Mouse (Mus musculus) adrenal gland, postnatal 36 days (tissue): ENCODE data around the gene Ube2f. TPM values are rescaled to one million over a fixed set of nuclear protein-coding genes. Genes with fewer than 3 reads are reported as not detected.

Source experiments
- DNase-seq, 2 experiments: peaks; one replicate each; pipeline ENCODE4 v3.0.0; 2021; ENCODE audit warnings: mixed read lengths in 1 of 2
- total RNA-seq, 2 experiments: library from RNA; stranded (reverse); gene quantifications; 2 replicates each; pipeline ENCODE4 v1.2.3; 2021

Ube2f gene
- total RNA-seq, 2 experiments from 2014 or later: 72.8 to 94.6 TPM

DNA sequence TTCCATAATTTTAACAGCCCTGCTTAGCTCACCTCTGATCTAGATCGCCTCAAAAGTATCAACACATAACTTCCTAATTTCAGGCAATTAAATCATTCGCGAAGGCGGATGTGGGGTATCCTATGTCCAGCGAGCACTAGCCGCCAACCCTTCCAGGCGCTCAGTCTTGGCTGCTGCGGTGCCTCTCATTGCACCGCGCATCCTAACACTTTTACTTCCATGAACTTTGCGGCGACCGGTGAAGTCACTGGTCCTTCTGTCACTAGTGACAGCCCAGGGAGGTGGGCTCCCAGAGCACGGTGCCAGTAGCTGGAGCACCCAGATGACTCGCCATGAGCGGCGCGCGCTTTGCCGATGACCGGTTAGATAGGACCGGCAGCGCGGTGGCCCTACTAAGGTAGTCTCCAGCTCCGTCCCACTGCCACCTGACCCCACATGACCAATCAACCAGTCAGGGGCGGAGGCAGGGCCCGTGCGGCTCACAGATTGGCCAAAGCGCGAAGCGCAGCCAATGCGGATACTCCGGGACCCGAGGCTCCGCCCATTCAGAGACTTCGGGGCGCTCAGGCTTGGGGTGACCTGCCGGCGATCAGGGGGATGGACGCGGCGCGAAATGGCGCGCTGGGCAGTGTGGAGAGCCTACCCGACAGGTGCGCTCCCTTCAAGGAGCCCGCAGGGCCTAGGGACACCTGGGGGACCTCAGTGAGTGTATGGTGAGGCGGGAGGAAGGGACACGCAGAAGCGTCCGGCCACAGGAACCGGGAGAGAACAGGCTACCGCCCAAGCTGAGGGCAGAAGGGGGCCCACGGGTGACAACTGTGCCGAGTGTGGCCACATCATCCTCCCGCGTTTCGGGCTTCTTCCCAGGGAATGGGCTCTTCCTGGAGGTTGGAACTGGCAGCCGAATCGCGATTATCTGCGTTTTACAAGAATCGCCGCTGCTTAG is 48.0 kb downstream of the Ube2f start, which contains the start of gene Scly:
Scly (plus strand) TSS at position 540 of the 946 bp plus-strand sequence.
- peak; percentile 97 to 98 for DNase-seq

DNA sequence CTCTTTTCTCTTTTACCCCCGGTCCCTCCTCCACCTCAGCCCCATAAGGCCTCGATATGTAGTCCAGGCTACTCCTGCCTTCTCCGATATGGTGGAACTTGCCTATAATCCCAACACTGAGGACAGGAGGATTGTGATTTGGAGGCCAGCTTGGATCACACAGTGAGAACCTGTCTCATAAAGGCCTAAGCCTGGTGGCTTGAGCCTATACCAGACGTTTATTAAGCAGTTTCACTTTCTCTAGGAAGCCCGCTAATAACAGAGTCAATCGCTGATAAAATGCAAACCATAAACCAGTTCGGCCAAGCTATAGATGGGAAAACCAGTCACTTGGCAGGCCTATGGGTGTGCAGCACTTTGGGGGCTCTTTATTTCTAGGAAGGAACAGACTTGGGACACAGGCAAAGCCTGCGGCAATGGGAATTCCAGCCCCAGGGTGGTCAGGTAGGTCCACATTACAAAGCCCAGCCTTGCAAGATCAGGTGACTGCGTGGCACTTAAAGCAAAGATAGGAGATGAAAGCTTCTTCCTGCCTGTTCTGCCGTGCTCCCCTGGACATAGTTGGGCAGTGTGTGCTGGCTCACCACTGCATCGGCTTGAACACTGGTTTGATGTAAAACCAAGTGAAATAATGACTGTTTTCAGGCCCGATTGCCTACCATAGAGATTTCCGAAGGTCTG is 49.1 kb downstream of the Ube2f start:
- no peak for DNase-seq

DNA sequence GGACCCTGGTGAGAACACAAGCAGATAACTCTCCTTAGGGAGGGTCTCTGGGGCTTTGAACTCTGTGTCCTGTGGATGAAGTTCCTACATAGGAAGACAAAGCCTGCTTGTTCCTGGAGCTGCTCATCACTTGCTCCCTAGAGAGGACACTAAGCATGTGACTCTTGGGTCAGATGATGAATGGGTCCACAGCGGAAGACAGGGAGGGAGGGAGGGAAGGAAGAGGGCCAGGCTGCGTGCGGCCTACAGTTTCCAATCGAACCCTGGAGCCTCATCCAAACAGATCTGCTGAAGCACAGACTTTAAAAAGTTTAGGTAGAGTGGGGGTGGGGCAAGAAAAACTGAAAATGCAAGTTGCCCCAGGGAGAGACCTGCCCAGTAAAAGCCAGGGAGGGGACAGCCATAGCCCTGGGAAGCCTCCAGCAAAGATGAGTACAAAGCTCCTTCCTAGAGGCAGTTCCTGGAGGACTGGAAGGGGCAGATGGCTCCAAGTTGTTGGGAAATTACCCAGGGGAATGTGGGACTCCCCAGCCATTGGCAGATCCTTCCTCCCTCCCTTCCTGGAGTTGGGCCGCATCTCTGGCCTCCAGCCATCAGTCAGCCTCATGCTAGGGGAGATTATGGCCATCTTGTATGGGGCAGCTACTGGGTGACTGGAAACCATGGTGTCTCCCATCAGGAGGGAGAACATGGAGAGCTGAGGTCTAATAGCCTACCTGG is 49.8 kb downstream of the Ube2f start:
- DNase-seq: peak in 1 of 2 experiments; percentile 40

DNA sequence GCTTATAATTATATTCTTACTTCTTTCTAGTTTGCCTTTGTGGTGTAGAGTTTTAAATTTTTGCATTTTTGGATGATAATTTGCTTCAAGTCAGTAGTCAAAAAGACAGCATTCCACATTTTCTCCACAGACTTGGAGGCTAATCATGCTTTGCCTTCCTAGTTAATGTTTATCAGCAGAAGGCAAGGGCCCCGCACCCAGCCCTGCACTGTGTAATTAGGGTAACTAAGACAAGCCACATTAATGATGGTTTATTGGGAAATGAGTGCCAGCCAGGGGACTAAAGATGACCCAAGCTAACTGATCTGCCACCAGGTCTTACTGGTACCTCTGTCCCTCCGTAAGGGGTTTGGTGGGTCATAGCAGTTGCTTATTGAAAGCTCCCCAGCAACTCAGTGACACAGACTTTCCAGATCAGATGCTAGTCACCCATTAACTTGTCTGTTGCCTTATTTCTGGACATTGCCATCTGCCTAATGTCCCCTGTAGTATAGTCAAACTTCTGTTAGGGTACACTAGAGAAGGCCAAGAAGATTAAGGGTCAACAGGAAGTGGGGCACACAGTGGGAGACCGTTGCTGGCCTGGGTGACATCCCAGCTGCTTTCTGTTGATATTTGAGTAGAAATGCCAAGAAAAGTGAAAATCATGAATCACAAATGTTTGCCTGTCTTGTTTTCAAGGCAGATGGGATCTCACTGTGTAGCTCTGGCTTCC is 51.3 kb downstream of the Ube2f start:
- DNase-seq: no peak

DNA sequence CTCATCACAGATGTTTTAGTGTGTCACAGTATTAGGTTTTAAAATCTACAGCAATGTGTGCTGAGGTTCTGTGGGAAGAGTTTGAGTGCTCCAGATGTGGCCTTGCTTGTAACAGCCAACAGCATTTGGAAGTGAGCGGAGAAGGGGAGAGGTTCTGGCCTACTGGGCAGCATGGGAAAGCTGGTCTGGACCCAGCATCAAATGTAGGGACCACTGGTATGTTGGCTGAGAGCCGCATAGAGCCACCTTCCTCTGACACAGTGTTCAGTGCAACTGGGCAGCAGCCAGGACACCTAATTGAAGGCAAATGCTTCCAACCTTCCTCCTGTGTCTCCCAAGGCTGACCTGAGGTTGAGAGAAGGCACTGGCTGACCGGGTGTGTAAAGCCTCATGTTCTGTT is 51.9 kb downstream of the Ube2f start:
- DNase-seq: no peak

DNA sequence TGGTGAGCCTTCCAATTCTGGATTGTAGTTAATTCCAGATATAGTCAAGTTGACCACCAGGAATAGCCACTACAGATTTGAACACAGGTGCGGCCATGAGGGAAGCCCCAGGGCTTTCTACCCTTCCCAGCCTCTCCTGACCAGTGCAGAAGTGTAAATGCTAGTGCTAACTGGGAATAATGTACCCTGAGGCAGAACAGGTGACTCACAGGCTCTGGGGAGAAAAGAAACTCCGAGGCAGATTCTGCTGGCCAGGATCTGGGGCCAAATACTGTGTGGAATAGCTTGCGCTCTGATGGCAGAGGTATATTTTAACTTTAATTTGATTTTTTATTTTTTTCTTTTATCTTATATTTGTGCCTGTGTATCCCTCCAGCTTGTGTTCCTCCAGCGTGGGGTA is 54.5 kb downstream of the Ube2f start:
- DNase-seq: no peak

DNA sequence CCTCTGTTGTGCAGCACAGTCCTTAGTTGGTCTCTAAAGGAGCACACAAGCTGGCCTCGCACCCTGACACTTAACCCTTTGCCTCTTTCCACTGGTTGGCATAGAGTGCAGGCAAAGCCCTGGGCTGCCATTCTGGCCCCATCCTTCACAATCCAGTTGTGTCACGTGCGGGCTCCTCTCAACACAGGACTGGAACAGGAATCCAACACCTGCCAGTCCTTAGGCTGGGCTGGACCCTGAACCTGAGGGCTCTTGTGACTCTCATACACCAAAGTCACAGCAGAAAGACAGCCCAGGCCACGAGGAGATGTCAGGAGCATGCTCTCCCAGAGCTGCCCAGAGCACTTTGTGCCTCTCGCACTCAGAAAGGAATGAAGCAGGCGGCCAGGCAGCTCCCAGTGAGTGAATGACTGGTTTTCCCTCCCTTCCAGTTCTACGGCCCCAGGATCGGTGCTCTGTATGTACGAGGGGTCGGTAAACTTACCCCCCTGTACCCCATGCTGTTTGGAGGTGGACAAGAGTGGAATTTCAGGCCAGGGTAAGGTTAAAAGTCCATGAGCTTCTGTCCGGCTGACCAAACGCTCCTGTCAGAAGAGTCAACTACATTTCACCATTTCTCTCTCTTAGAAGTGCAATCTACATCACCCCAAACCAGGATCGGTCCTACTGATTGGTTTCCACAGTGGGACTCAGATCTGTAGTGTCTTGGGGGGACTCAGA is 59.4 kb downstream of the Ube2f start:
- DNase-seq: no peak

DNA sequence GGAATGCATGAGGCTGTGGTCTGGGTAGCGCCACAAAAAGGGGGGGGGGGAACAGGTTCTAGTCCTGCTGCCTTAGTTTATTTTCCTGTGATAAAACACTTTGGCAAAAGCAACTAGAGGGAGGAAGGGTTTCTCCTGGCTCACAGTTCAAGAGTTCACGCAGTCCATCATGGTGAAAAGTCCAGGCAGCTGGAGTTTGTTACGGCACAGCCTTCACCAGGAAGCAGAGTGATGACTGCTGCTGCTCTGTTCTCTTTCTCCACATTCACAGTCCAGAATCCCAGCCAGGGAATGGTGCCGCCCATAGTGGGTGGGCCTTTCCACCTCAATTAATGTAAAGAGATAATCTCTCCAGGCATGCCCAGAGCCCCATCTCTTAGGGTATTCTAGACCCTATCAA is 62.2 kb downstream of the Ube2f start:
- DNase-seq: no peak

DNA sequence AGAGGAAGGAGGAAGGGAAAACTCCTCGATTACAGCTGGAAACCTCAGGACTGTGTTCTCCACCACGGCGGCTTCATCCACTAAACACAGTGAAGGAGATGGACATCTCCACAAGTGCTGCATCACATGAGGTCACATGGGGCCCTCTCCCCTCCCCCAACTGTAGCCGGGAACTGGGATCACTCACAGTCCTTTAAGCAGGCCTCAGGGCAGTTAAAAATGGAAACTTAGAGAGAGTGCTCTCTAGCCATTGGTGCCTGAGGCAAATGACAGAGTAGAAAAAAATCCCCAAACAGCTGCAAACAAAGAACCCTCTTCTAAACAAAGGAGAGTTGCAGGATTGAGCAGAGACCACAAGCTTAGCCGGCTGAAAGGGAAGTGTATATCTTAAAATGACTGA is 63.1 kb downstream of the Ube2f start:
- DNase-seq: no peak

DNA sequence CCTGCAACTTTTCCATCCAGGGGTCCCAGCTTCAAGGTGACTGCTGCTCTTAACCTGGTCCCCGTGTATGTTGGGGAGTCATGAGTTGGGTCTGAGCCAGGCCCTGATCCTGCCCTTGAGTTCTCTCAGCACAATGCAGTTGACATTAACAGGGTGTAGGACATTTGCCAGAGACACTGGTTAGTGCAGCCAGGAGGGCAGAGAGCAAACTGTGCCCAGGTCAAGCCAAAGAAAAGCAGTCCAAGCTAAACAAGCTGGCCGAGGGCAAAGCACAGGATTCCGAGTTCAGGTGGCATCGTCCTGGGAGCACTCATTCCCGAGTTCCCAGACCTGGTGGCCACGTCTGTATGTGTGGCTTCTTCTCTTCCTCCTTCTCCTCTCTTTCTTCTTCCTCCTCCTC is 67.6 kb downstream of the Ube2f start:
- DNase-seq: no peak

DNA sequence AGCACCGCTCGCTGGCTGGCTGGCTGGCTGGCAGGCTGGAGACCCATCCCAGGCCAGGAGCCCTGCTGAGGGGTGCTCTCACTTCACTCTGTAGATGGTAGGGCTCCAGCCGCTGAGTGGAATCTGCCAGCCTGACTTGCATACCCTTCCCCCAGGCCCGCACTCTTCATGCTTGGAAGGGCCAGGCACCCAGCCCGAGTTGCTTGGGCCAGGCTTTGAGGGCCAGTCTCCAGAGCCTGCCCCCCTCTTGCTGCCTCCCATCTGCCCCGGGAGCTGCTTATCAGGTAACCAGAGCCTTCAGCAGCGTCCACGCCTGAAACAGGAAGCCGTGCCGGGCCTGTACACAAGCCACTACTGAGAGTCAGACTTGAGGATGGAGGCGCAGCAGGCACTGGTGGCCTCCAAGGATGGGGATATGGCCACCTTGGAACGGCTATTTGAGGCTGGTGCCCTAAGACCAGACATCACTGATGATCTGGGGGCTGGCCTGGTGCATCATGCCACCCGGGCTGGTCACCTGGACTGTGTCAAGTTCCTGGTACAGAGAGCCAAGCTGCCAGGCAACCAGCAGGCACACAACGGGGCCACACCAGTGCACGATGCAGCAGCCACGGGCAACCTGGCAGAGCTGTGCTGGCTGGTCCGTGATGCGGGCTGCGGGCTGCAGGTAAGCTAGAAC is 71.8 kb downstream of the Ube2f start, which contains the start of gene Espnl:
Espnl (plus strand) TSS at position 316 of the 679 bp plus-strand sequence.
- DNase-seq: no peak

DNA sequence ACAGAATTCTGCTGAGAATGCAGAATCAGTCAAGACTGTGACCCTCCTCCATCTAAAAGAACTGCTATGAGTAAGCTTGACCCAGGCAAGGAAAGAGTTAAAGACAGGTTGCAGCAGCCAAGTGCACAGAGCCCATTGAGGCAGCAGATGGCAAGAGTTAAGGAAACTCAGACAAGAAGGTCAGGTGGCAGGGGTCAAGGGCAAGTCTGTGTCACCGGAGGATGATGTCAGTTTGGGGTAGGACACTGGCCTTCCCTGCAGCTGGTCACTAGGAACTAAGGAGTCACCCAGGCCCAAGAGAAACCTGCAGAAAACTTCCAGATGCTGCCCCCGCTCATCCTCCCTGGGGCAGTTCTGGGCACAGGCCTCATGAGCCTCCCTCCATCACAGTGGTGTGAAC is 74.5 kb downstream of the Ube2f start:
- peak; percentile 19 to 25 for DNase-seq

DNA sequence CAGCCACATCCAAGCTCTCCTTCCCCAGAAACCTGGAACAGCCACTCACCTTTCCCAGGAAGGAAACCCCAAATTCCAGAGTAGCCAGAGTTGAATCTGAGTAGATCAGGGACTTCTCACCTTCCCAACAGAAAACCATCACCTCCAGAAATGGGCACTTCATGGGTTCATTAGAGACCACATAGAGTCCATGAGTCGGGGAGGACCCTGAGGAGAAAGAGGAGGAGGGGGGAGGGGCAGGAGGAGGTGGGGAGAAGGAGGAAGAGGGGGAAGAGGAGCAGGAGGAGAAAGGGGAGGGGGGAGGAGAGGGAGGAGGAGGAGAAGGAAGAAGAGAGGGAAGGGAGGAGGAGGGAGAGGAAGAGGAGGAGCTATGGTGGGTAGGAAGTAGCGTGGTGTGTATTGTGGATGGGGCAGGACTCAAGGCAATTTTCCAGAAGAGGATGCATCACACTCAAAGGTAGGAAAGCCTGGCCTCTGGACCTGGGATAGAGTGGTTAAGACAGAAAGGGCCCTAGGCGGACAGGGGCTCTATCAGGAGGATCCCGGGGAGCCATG is 75.5 kb downstream of the Ube2f start:
- no peak for DNase-seq

DNA sequence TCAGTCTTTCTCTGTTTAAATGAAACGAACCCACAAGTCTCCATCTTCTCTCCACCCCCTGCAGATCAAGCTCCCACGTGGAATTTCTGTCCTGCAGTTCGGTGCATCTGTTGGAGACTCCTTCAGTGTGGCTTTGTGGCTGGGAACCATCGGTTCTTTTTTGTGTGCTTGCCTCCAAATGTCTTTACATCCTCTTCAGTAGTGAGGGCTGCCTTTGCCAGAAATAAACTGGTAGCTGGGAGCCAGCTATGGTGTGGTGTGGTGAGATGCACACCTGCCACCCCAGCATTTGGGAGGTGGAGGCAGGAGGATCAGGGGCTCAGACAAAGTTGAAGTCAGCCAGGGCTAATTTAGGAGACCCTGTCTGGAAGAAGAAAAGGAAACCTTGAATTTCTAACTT is 82.0 kb downstream of the Ube2f start:
- DNase-seq: no peak

DNA sequence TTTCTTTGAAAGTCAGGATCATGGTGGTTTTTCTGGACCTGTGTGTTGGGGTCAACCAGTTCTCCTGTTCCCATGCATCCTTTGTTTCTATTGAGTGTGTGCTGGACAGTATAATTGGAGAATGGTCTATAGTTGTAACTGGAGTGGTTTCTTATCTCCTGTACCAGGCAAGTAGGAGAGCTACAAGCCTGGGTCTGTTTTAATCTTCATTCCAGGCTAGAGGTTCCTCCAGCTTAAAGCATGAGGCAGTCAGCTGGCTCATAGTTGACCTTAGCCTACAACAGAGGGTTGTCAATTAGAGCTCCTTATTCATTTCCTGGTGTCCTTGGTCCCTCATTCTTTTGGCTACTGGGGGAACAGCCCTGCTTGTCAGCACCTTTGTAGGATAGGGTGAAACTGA is 83.5 kb downstream of the Ube2f start:
- DNase-seq: no peak

DNA sequence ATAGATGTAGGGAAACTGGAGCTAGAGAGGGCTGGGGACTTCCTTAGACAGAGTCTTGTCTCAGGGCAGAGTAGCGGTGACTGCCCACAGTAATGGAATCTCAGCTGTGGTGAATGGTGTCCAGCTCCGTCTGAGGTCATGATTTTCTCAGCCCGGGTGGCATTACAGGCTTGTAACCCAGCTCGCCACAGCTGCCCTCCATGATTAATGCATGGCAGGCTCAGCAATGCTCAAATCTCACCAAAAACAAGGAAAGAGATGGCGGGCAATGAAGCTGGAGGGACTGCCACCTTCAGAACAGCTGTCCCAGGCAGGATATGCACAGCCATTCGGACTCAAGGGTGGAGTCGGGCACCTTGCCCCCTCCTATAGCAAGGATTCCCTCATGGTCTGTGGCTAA is 87.3 kb downstream of the Ube2f start:
- DNase-seq: no peak
